ENCODE assay signal across 23 mouse cellular contexts in the genomic region with DNA sequence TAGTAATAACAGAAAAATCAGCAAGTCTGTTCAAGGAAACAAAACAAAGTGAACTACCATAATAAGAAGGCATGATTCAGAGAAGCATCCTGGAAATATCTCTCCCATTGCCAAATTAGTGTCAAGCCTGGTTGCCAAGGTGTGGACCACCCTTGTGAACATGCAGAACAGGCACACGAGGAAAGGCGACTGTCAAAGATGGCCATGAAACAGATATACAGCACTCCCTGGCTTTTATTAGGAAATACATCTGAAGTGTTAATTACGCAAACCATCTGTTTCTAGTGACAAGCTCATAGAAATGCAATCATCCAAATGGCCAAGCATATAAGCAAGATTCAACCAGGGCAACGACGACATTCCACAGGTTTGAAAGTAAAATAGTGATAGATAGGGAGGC.
DNase-seq lines count a peak whose midpoint lies in the region; ATAC-seq and TF ChIP-seq lines count a peak whose summit lies in the region.
"Had no signal": no experiment of that assay in that cellular context is flagged by ENCODE, and none has a peak within 500 bp of the region (broad histone marks: within the 10 kb centered on the region; RNA-seq: fewer than 3 reads in every experiment).

No protein-coding gene starts in this region.

- whole genome bisulfite sequencing in kidney, postnatal 0 days: 44% methylated on average over 5 of the region's 5 CpGs
- WGBS in lung, embryonic 16.5 days: 48% methylated on average over 5 of the region's 5 CpGs

- H3K9me3 ChIP-seq in kidney, postnatal 0 days (replicated peaks; ENCODE audit: low read length): no peaks in the 10 kb centered on the region
- H3K9me3 ChIP-seq in lung, embryonic 16.5 days (ENCODE audit: control insufficient read depth, low read length): no peaks in the 10 kb centered on the region
- H3K9me3 ChIP-seq: embryonic facial prominence, embryonic 13.5 days; forebrain, embryonic 12.5 days; heart, embryonic 15.5 days; midbrain, embryonic 12.5 days; neural tube, embryonic 15.5 days had no signal

- no peaks in the 10 kb centered on the region for H3K4me1 ChIP-seq in kidney, postnatal 0 days (replicated peaks; ENCODE audit: insufficient read depth, low read length)
- no peaks in the 10 kb centered on the region for H3K4me1 ChIP-seq in lung, embryonic 16.5 days (replicated peaks; ENCODE audit: control insufficient read depth, insufficient read depth, low read length)
- H3K4me1 ChIP-seq: embryonic facial prominence, embryonic 13.5 days; forebrain, embryonic 12.5 days; heart, embryonic 15.5 days; midbrain, embryonic 12.5 days; neural tube, embryonic 15.5 days had no signal

- no peaks in the 10 kb centered on the region for H3K27me3 ChIP-seq in kidney, postnatal 0 days (ENCODE audit: insufficient read depth, low read length)
- no peaks in the 10 kb centered on the region for H3K27me3 ChIP-seq in lung, embryonic 16.5 days (ENCODE audit: control insufficient read depth, insufficient read depth, low read depth, low read length)
- H3K27me3 ChIP-seq: embryonic facial prominence, embryonic 13.5 days; forebrain, embryonic 12.5 days; heart, embryonic 15.5 days; midbrain, embryonic 12.5 days; neural tube, embryonic 15.5 days had no signal

- no peak overlapping the region for H3K27ac ChIP-seq in kidney, postnatal 0 days
- H3K27ac ChIP-seq in lung, embryonic 16.5 days (ENCODE audit: low read length): no peak overlapping the region
- H3K27ac ChIP-seq: embryonic facial prominence, embryonic 13.5 days; forebrain, embryonic 12.5 days; heart, embryonic 15.5 days; midbrain, embryonic 12.5 days; neural tube, embryonic 15.5 days had no signal

- TF ChIP-seq CTCF in kidney, postnatal 0 days (IDR thresholded peaks at IDR 0.05; ENCODE audit: low read depth): no peak

- no peak overlapping the region for H3K4me3 ChIP-seq in kidney, postnatal 0 days (replicated peaks; ENCODE audit: low read depth, low read length)
- no peak overlapping the region for H3K4me3 ChIP-seq in lung, embryonic 16.5 days (ENCODE audit: low read length)
- H3K4me3 ChIP-seq: embryonic facial prominence, embryonic 13.5 days; erythroblast, embryonic 14.5 days; forebrain, embryonic 12.5 days; heart, embryonic 15.5 days; midbrain, embryonic 12.5 days; neural tube, embryonic 15.5 days had no signal

- ATAC-seq in kidney, postnatal 0 days (replicated peaks; ENCODE audit: low FRiP score, low read depth): no peak
- peak; percentile 94 for ATAC-seq in lung, embryonic 16.5 days (ENCODE audit: low read depth)
- ATAC-seq in frontal cortex, adult (ENCODE audit: low TSS enrichment): no peak
- ATAC-seq: activated CD4-positive, CD25-positive, alpha-beta regulatory T cell, adult 4 months; hindbrain, embryonic 16.5 days; intestine, embryonic 16.5 days had no signal

- peak; percentile 33 to 47 for DNase-seq in cerebellum, postnatal 10 days
- DNase-seq in cerebellum, postnatal 25 days: no peak
- peak; percentile 17 for DNase-seq in kidney, postnatal 0 days (ENCODE audit: low spot score)
- no peak for DNase-seq in kidney, adult 8-10 months
- DNase-seq in lung, postnatal 4 days: peak; percentile 6 to 27
- DNase-seq: adrenal gland, adult 8-10 months; cerebellum, adult 8-10 months; gastrocnemius, postnatal 36 days; heart, postnatal 36 days; kidney, postnatal 36 days; layer of hippocampus, postnatal 36 days; thymus, adult 2 months had no signal

- H3K36me3 ChIP-seq in kidney, postnatal 0 days (ENCODE audit: insufficient read depth, low read length): no peaks in the 10 kb centered on the region
- no peaks in the 10 kb centered on the region for H3K36me3 ChIP-seq in lung, embryonic 16.5 days (ENCODE audit: control insufficient read depth, insufficient read depth, low read length)
- H3K36me3 ChIP-seq: embryonic facial prominence, embryonic 13.5 days; forebrain, embryonic 12.5 days; heart, embryonic 15.5 days; midbrain, embryonic 12.5 days; neural tube, embryonic 15.5 days had no signal

- no peak overlapping the region for H3K4me2 ChIP-seq in kidney, postnatal 0 days (ENCODE audit: low read length)
- peak overlapping the region; percentile 6; the same call in 1 of the 2 replicates for H3K4me2 ChIP-seq in lung, embryonic 16.5 days (ENCODE audit: low read depth, low read length)
- H3K4me2 ChIP-seq: embryonic facial prominence, embryonic 13.5 days; forebrain, embryonic 12.5 days; heart, embryonic 15.5 days; midbrain, embryonic 12.5 days; neural tube, embryonic 15.5 days had no signal

- H3K9ac ChIP-seq in kidney, postnatal 0 days (ENCODE audit: low read depth, low read length): no peak overlapping the region
- H3K9ac ChIP-seq in lung, embryonic 16.5 days (ENCODE audit: low read length): no peak overlapping the region
- H3K9ac ChIP-seq: embryonic facial prominence, embryonic 13.5 days; forebrain, embryonic 12.5 days; heart, embryonic 15.5 days; midbrain, embryonic 12.5 days; neural tube, embryonic 15.5 days had no signal

Comparison
In these comparisons a context has a peak if more than half of its experiments do, and no peak if none do; other contexts are left out.
1. DNase-seq: peak in cerebellum, postnatal 10 days (2 of 2), kidney, postnatal 0 days (single experiment) and lung, postnatal 4 days (2 of 2); none in cerebellum, postnatal 25 days (0 of 2) and kidney, adult 8-10 months (0 of 2).